Mouse (Mus musculus) cerebellum, adult 8-10 months (tissue): Measurements from ENCODE around the gene Mrpl40.

Experiments
- DNase-seq: peaks from one replicate; pipeline ENCODE4 v3.0.0; 2022

Mrpl40 gene

GRCm38 (mm10) chr16:18828630-18829029 is 48.0 kb downstream of the Mrpl40 start:
- no peak for DNase-seq

GRCm38 (mm10) chr16:18822925-18823324 is 53.7 kb downstream of the Mrpl40 start:
- no peak for DNase-seq

- DNase-seq = no peak
These were observed 54.3 kb downstream of the Mrpl40 start for GRCm38 (mm10) chr16:18822356-18822755.
